Mouse (Mus musculus) thymus, adult 2 months (tissue): ENCODE data around the gene Dclk2.

Experiments
- CTCF ChIP-seq: fragments of 200-500 bp; IDR thresholded peaks from 2 replicates; pipeline ENCODE4 v1.5.1; 2012; ENCODE audit warnings: mild to moderate bottlenecking, control low read depth, low read length, moderate library complexity, borderline replicate concordance; ENCODE audit not compliant: control insufficient read depth, poor library complexity, insufficient read depth; ENCODE audit errors: extremely low read depth
- POLR2A ChIP-seq: fragments of 200-500 bp; IDR thresholded peaks from 2 replicates; pipeline ENCODE4 v1.6.1; 2012; ENCODE audit warnings: mild to moderate bottlenecking, low read length, control low read depth, moderate library complexity; ENCODE audit not compliant: control insufficient read depth, poor library complexity, insufficient read depth; ENCODE audit errors: extremely low read depth

DNA sequence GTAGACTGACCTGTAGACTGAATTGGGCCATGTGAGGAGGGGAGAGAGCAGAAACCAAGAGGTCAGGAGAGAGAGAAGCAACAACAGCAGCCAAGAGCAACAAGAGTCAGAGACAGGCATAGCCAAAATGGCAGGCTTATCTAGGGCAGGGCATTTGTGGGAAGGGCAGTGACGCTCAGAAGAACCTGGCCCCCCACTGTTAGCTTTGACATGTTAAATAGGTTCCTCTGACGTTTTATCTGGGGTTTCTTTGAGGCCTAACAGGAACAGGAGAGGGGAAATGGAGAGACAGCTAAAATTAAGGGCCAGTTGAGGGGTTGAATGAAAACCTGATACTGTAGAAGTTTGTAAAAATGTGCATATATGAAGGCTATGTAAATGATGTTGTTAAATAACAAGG, 30.0 kb upstream of the Dclk2 start:
- no peak for TF ChIP-seq POLR2A
- no peak for TF ChIP-seq CTCF
